Mouse (Mus musculus): ENCODE results near the gene Gm37240.

DNA sequence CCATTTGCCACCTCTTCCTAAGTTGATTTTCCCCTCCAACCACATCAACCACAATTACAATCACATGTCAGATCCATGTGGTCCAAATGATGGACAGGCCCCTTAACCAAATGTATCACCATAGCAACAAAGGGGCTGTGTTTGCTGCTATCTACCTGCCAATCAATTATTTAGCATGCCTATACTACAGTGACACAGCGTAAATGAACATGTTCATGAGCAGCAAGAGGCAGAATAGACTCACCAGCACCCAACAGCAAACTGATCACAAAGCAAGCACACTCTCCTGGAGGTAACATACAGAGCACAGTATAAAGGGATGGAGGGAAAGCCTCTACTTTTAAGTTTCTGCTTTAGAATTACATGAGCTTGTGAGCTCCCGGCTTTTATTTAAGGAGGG lies 107.0 kb downstream of the Gm37240 start:
- TF ChIP-seq EP300 (IDR thresholded peaks at IDR 0.05; ENCODE audit: insufficient read depth, low read depth, low read length) (no peak), CTCF (IDR thresholded peaks at IDR 0.05; ENCODE audit: low read depth, low read length) (no peak), POLR2A (IDR thresholded peaks at IDR 0.05; ENCODE audit: insufficient read depth, low read length) (no peak)

All from ES-Bruce4 (cell line).